Mouse (Mus musculus) MEL (cell line): ENCODE data around the gene Cobl.

Experiments
- JUND ChIP-seq: IDR thresholded peaks from 2 replicates; pipeline ENCODE4 v1.6.1; 2011; ENCODE audit warnings: low read depth, mild to moderate bottlenecking, improper control_type of control experiment, low read length
- MYC ChIP-seq: IDR thresholded peaks from 2 replicates; pipeline ENCODE4 v1.6.1; 2011; ENCODE audit warnings: low read depth, mild to moderate bottlenecking, low read length, improper control_type of control experiment, moderate library complexity

- no peak for TF ChIP-seq JUND
- no peak for TF ChIP-seq MYC
These were observed 191.0 kb downstream of the Cobl start for GRCm38 (mm10) chr11:12273726-12274125.
